Mouse (Mus musculus) erythroid progenitor cell, adult 5-6 weeks (primary cell): Measurements from ENCODE around the gene Elf4. TPM values are rescaled to one million over a fixed set of nuclear protein-coding genes. Genes with fewer than 3 reads are reported as not detected.
"Not testable (repeated sequence)": the region's sequence is repeated elsewhere in the genome, so short reads cannot be mapped to it uniquely, and the experiment has no call there.

Source experiments
- ATAC-seq: replicated peaks from 2 replicates; pipeline ENCODE4 v1.8.0; 2016; ENCODE audit warnings: moderate number of reproducible peaks, mild to moderate bottlenecking, moderate TSS enrichment, inconsistent platforms; ENCODE audit not compliant: poor library complexity, low FRiP score, severe bottlenecking
- total RNA-seq, 2 experiments: library from RNA; stranded (forward) in 1 of 2; stranded (reverse) in 1 of 2; fragments of 150-400 nt in 1 of 2; fragments of 186-747, 209-891 nt in 1 of 2; gene quantifications; 2 replicates each; pipeline versions ENCODE4 v1.2.3 to v1.2.4; 2015 to 2017; ENCODE audit warnings: low replicate concordance in 2 of 2

Elf4 gene
- total RNA-seq, 2 experiments from 2014 or later = 10.3 to 23.5 TPM

DNA sequence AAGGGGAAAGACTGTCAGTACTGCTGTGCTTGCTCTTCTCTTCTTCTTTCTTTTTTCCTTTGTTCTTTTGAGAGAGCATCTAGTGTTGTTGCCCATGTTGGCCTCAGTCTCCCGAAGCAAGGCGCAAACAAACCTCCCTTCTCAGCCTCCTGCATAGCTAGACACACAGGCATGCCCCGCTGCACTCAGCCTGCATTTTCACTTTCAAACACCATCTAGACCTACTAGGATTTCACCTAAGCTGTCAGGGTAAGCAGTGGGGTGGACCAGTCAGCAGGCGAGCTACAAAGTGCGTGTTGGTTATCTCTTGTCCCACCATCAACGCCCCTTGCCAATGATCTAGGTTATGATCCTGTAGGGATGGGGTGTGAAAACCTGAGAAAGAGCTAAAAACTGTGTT, 21.4 kb downstream of the Elf4 start:
- ATAC-seq = no peak

DNA sequence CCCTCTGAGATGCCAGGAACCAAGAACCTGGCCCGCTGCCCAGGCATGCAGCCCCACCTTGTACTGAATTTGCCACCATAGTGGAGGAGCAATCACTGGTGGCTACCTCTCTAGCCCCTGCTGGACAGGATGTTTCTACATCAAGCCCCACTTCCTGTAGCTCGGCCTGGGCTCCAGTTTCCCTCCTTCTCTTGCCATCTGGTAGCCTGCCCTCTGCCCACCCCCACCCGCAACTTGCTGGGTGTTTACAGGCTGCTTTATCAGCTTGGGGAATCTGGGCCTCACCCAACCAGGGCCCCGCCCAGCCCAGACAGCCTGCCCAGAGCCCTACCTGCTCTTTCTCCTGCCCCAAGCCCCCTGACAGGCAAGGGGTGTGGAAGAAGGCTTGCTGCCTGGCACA, 23.9 kb downstream of the Elf4 start:
- peak; percentile 63; the same call in 1 of the 2 replicates for ATAC-seq

DNA sequence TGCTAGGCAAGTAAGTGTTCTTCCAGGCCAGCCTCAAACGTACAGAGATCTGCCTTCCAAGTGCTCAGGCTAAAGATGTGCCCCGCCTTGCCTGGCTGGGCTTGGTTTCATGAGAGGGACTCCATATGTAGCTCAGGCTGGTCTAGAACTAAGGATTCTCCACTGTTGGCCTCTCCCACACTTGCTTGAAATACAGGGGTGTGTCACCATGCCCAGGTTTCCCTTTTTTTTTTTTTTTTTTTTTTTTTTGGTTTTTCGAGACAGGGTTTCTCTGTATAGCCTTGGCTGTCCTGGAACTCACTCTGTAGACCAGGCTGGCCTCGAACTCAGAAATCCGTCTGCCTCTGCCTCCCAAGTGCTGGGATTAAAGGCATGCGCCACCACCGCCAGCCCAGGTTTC, 26.9 kb downstream of the Elf4 start:
- ATAC-seq = not testable (repeated sequence)

- no peak for ATAC-seq
Measured at GRCm38 (mm10) chrX:48435477-48435900, 27.4 kb downstream of the Elf4 start.

DNA sequence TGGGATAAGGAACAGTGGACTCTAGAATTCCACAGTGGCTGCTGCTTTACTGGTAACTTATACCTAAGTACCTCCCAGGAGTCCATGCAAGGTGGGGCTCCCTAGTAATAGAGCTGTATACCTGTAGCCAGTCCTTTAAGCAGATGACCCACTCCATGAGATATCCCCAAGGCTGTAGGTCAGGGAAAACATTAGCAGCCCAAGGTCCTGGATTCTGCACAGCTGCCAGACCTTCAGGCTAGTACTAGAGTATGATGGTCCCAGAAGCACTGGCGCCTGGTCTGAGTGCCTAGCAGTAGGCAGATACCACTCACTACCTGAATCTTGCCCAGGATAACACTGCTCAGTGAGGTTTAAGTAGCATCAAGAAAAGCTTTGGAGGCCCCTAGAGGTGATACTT, 28.7 kb downstream of the Elf4 start:
- no peak for ATAC-seq

GRCm38 (mm10) chrX:48433527-48433899, 29.4 kb downstream of the Elf4 start:
- no peak for ATAC-seq

DNA sequence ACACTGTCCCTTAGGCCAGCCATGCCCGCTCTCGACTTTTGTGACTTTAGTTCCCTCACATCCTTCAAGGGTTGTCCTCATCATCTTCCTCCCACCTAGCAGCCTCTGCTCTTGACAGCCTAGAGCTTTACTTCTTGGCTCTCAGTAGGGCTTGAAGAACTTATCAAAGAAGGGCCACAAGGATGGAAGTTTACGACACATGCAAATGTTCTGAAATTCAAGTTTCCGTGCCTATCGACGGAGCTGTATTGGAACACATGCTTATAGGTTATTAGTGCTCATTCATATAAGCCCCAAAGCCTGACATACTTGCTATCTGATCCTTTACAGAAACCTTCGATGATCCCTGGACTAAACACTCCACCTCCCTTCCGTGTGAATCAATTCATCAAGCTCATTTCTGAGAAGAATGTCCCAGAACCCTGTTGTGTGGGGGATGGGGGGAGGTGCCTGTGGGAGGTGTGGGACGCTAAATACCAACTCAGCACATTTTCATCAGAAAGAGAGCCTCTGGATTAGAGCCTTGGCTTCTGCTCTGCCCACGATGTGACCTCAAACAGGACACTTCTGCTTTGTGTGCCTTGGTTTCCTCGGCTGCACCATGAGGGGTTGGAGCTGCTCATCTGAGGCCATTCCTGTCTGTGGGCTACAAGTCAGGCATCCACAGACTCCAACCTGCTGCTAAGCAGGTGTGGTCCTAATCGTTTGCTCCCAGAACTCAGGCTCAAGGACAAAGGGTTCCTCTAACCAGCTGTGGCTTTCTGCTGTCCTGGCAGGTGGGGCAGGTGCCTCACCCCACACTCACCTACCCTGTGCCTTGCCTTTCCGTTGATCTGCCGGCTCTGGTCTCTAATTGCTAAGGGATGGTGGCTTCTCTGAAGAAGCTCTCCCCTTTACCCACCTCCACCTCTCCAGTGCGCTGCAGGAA, 30.1 kb downstream of the Elf4 start:
- ATAC-seq = no peak

- ATAC-seq = no peak
Measured at GRCm38 (mm10) chrX:48429538-48429937, 33.4 kb downstream of the Elf4 start.

DNA sequence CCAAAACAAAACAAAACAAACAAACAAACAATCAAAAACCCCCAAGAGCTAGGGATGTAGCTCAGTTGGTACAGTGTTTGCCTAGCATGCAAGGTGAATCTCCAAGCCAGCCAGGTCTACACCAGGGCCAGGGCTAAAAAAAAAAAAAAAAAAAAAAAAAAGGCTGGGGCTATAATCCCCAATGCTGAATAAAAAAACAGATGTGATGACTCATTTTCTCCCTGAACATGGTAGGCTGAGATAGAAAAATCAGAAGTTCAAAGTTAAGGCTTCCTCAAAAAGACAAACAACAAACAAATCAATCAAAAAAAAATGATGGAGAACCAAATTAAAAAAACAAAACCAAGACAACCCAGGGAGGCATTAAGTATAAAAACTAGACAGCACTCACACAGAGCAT, 33.8 kb downstream of the Elf4 start:
- ATAC-seq = no peak

DNA sequence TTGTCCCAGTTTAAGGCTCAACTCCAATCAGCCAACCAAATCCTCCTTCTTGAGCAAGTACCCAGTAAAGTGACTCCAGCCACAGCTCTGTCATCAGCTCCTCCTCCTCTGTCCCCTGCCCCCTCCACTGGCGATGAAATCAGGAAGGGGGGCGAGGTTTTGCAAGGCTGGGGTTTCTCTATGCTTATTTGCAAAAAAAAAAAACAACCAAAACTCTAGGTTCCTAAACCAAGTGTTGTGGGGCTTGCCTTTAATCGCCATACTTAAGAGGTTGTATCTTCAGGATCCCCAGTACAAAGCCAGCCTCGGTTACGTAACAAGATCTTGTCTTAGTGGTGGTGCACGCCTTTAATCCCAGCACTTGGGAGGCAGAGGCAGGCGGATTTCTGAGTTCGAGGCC, 34.3 kb downstream of the Elf4 start:
- no peak for ATAC-seq

DNA sequence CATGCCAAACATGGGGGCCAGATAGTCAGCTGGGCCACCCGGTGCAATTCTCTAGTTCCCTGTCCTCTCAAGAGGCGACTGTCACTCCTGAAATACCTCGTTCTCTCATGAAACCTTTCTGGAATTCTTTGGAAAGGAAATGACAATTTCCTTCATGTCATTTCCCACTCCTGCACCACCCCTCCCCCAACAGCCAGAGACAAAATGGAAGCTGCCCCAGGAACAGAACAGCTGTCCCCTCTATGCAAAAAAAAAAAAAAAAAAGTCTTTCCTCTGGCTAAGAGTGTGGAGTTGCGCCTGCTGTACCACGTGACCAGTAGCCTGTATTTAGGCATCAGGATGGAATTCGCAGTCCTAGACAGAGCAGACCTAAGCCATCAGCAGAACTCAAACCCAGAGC, 34.7 kb downstream of the Elf4 start:
- no peak for ATAC-seq

GRCm38 (mm10) chrX:48425280-48425679, 37.7 kb downstream of the Elf4 start:
- ATAC-seq = peak; percentile 83

DNA sequence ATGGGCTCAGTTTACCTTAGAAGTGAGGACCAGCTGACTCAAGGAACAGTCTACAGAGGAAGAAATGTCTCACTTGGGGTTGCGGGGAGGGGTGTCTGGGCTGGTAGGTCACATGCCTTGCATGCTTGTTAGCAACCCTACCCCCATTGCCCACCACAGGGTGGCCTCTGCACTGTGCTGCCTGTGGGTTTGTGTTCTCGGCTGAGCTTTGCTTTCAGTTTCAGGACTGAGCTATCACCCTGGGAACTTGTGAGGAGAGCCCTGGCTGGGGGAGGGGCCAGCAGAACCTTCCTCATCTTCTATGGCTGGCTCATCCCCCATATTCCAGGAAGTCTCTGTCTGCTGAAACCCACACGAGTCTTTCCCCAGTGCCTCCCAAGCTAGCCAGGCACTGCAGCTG, 38.3 kb downstream of the Elf4 start:
- ATAC-seq = no peak

GRCm38 (mm10) chrX:48423671-48424070, 39.3 kb downstream of the Elf4 start:
- ATAC-seq = no peak

DNA sequence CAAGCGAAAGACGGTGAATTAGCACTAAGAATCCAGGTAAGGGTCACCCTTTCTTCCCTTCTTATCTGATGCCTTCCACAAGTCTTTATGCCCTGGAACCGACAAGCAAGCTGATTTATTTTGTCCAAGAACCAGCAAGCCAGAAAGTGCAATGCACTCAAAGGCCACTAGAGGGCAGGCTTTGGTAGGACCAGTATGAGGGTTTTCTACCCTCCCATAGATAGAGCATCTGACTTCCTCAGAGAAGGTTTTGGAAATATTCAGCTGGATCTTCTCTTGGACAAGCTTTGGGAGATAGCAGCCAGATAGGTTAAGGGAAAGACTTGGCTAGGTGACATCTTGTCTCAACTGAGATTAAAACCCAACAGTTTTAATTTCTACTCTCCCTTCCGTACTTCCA, 39.9 kb downstream of the Elf4 start:
- 0 out of 2 replicates have a peak, but pooled peaks have one; percentile 47 for ATAC-seq

DNA sequence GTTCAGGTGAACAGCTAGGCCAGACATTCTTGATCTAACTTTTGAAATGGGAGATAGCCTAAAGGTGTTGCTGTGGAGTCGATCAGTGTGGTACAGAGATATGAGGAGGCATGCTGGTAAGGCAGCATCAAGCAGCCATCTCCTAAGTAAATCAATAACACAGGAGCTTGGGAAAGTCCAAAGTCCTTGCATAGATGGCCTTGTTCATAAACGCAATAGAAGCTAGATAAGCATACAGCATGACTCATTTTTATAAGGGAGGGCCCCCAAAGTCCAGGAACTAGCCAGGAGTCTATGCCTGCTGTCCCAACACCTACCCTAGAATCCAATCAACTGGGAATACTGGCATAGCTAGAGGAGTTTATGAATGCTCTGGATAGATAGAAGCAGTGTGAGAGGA, 44.5 kb downstream of the Elf4 start:
- ATAC-seq = no peak

GRCm38 (mm10) chrX:48414291-48414690, 48.6 kb downstream of the Elf4 start:
- no peak for ATAC-seq

DNA sequence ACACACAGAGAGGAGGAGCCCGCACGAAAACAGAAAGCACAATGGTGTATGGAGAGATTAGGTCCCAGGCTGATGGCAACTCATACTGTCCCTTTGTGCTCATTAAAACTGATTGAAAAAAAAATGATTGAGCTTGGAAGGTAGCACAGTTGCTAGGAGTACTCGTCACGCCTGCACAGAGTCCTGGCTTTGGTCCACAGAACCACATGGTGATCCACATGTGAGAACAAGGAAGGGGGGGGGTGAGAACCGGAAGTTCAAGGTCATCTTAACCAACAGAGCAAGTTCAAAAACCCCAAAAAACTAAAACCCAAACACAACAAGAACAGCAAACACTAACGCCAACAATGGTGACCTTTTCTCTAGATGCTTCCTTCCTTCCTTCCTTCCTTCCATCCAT, 50.3 kb downstream of the Elf4 start:
- ATAC-seq = no peak

GRCm38 (mm10) chrX:48410388-48410776, 52.5 kb downstream of the Elf4 start:
- ATAC-seq = peak; percentile 46

DNA sequence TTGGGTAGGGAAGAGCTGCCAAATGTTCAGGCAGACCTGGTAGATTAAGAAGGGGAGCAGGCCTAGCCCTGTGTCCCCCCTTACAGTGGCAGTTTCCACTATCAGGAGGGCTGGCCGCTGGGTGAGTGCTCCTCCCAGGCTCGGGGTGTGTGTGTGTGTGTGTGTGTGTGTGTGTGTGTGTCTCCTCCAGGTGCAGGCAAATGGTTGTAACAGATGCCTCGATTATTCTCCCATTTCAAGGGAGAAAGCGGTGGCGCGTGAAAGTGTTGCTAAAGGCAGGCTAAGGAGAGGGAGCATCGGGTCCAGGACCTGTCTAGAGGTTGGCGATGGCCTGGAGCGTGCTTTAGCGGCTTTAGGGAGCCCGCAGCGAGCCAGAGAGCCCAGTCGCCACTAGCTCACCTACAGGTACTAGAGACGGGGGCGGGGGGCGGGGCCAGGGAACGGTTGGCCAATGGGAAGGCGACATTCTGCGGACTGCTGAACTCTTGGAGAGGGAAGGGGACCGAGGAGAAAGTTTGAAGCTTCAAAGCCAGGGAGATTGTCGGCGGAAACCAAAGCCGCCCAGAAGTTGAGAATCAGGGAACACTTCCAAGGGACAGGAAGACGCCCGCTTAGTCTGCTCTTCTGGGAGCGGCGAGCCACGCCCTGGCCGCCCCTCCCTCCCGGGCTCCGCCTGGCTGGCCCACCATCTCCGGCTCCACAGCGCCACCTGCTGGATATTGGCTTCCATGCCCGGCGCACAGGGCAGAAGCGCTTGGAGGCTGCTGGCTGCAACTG, 53.1 kb downstream of the Elf4 start:
- ATAC-seq = peak; percentile 95

- no peak for ATAC-seq
Measured at GRCm38 (mm10) chrX:48405141-48405540, 57.8 kb downstream of the Elf4 start.
